10 mouse cellular contexts compared by ENCODE assay signal in genomic region chr17:27071630-27072029, GRCm38 (mm10). TPM values are rescaled to one million over a fixed set of nuclear protein-coding genes. Genes with fewer than 3 reads are reported as not detected.
DNase-seq lines count a peak whose midpoint lies in the region; ATAC-seq lines count a peak whose summit lies in the region.
"Had no signal": no experiment of that assay in that cellular context is flagged by ENCODE, and none has a peak within 500 bp of the region (broad histone marks: within the 10 kb centered on the region; RNA-seq: fewer than 3 reads in every experiment).

No protein-coding gene starts in this region.

- H3K9ac ChIP-seq in midbrain, embryonic 13.5 days (replicated peaks): no peak overlapping the region
- H3K9ac ChIP-seq: heart, embryonic 15.5 days had no signal

- H3K27ac ChIP-seq in midbrain, embryonic 13.5 days: no peak overlapping the region
- H3K27ac ChIP-seq: heart, embryonic 15.5 days had no signal

- H3K4me2 ChIP-seq in midbrain, embryonic 13.5 days (replicated peaks): no peak overlapping the region
- H3K4me2 ChIP-seq: heart, embryonic 15.5 days had no signal

- peaks cover 17% of the 10 kb centered on the region for H3K4me1 ChIP-seq in midbrain, embryonic 13.5 days (replicated peaks)

- no peaks in the 10 kb centered on the region for H3K36me3 ChIP-seq in midbrain, embryonic 13.5 days
- H3K36me3 ChIP-seq: heart, embryonic 15.5 days had no signal

- H3K4me3 ChIP-seq in midbrain, embryonic 13.5 days (replicated peaks): no peak overlapping the region
- H3K4me3 ChIP-seq: heart, embryonic 15.5 days; megakaryocyte, embryonic 14.5 days had no signal

- intact Hi-C loops in gastrocnemius, postnatal 14 days (cut with DNase I; ENCODE audit: low total_unique reads): no loop called here

- H3K9me3 ChIP-seq in midbrain, embryonic 13.5 days: no peaks in the 10 kb centered on the region
- H3K9me3 ChIP-seq: heart, embryonic 15.5 days; megakaryocyte, embryonic 14.5 days had no signal

- 55% methylated on average over 6 of the region's 6 CpGs for WGBS in midbrain, embryonic 13.5 days

- peak; percentile 42 for DNase-seq in gastrocnemius, postnatal 14 days
- DNase-seq in gastrocnemius, adult 18-20 months (ENCODE audit: low spot score): no peak
- peak; percentile 57 for DNase-seq in right cerebral cortex, postnatal 4 days
- DNase-seq in right cerebral cortex, postnatal 10 days (ENCODE audit: low spot score in 2 of 2): no peak
- peak; percentile 93 for DNase-seq in cerebellum, adult 9-10 months
- peak; percentile 66 for DNase-seq in retina, embryonic 14.5 days (ENCODE audit: low spot score)
- no peak for DNase-seq in urinary bladder, postnatal 10 days (ENCODE audit: low spot score)

- no peaks in the 10 kb centered on the region for H3K27me3 ChIP-seq in midbrain, embryonic 13.5 days
- H3K27me3 ChIP-seq: heart, embryonic 15.5 days had no signal

- ATAC-seq in midbrain, embryonic 13.5 days: no peak

RNA-seq across cellular contexts. Expression of gene Itpr3, which starts 14.5 kb away (rescaled TPM):
- total RNA-seq in gastrocnemius, postnatal 14 days (2021): 1 to 10 TPM; 4.2 to 5.7 TPM
- 1 to 10 TPM; 1.4 to 2.2 TPM for total RNA-seq in gastrocnemius, adult 18-20 months (2021)
- 0.68 and 1.3 TPM in 2 replicates for polyA plus RNA-seq in midbrain, embryonic 13.5 days (2015; fragmentation: Nextera tagmentation; extraction: Ambion mirVana)

RNA-seq across cellular contexts. Expression of gene Bak1, which starts 42.8 kb away (rescaled TPM):
- 10 to 100 TPM; 24.7 to 27.9 TPM for total RNA-seq in gastrocnemius, postnatal 14 days (2021)
- total RNA-seq in gastrocnemius, adult 18-20 months (2021): 10 to 100 TPM; 18.0 to 20.0 TPM
- 2.4 and 3.1 TPM in 2 replicates for polyA plus RNA-seq in midbrain, embryonic 13.5 days (2015; fragmentation: Nextera tagmentation; extraction: Ambion mirVana)

Comparison
In these comparisons a context has a peak if more than half of its experiments do, and no peak if none do; other contexts are left out.
1. DNase-seq: peak in gastrocnemius, postnatal 14 days (single experiment), right cerebral cortex, postnatal 4 days (single experiment), cerebellum, adult 9-10 months (single experiment) and retina, embryonic 14.5 days (single experiment); none in gastrocnemius, adult 18-20 months (single experiment), right cerebral cortex, postnatal 10 days (0 of 2) and urinary bladder, postnatal 10 days (single experiment).